Mouse (Mus musculus) left cerebral cortex, adult 18-20 months (tissue): ENCODE measurements at regions not wholly inside any gene's neighbourhood (a gene's known extent, or its start where the extent isn't known, plus 50 kb on each side); places are given as distances from the start of the nearest gene placed in this dataset.

ENCODE experiments used
- DNase-seq, 2 experiments: peaks; one replicate each; pipeline ENCODE4 v3.0.0; 2021 to 2022; ENCODE audit warnings: low spot score in 2 of 2, mixed read lengths in 1 of 2

GRCm38 (mm10) chr1:41551271-41551670 lies 745.9 kb downstream of the Tmem182 start:
- DNase-seq: no peak

GRCm38 (mm10) chr1:41555607-41556006 lies 750.2 kb downstream of the Tmem182 start:
- no peak for DNase-seq

GRCm38 (mm10) chr1:41559101-41559665 lies 753.8 kb downstream of the Tmem182 start:
- no peak for DNase-seq

GRCm38 (mm10) chr1:41559991-41560390 lies 754.6 kb downstream of the Tmem182 start:
- DNase-seq: no peak

GRCm38 (mm10) chr1:41603471-41603870 lies 798.1 kb downstream of the Tmem182 start:
- DNase-seq: no peak

- no peak for DNase-seq
Observed at GRCm38 (mm10) chr1:41604996-41605747, 799.8 kb downstream of the Tmem182 start.

GRCm38 (mm10) chr1:41605748-41606131 lies 800.3 kb downstream of the Tmem182 start:
- DNase-seq: no peak

GRCm38 (mm10) chr1:41610783-41611182 lies 805.4 kb downstream of the Tmem182 start:
- no peak for DNase-seq

GRCm38 (mm10) chr1:41651804-41652203 lies 846.4 kb downstream of the Tmem182 start:
- no peak for DNase-seq

GRCm38 (mm10) chr1:41652210-41652609 lies 846.8 kb downstream of the Tmem182 start:
- DNase-seq: no peak

- peak; percentile 7 to 39 for DNase-seq
Observed at GRCm38 (mm10) chr1:41652646-41653427, 847.4 kb downstream of the Tmem182 start.

GRCm38 (mm10) chr1:41674086-41674485 lies 868.7 kb downstream of the Tmem182 start:
- no peak for DNase-seq

- DNase-seq: no peak
Observed at GRCm38 (mm10) chr1:41675345-41675744, 869.9 kb downstream of the Tmem182 start.

GRCm38 (mm10) chr1:41705692-41706091 lies 900.3 kb downstream of the Tmem182 start:
- DNase-seq: no peak

GRCm38 (mm10) chr1:41742644-41743331 lies 937.4 kb downstream of the Tmem182 start:
- no peak for DNase-seq

- no peak for DNase-seq
Observed at GRCm38 (mm10) chr1:41743332-41743710, 937.9 kb downstream of the Tmem182 start.

- no peak for DNase-seq
Observed at GRCm38 (mm10) chr1:41744531-41744930, 939.1 kb downstream of the Tmem182 start.

- no peak for DNase-seq
Observed at GRCm38 (mm10) chr1:41759366-41759765, 936.2 kb upstream of the Pou3f3 start.
